Mouse (Mus musculus) adrenal gland, postnatal 10 days (tissue): ENCODE measurements around the gene Gm6358. TPM values are rescaled to one million over a fixed set of nuclear protein-coding genes. Genes with fewer than 3 reads are reported as not detected.
"Not testable (repeated sequence)": the region's sequence is repeated elsewhere in the genome, so short reads cannot be mapped to it uniquely, and the experiment has no call there.

Experiments
- DNase-seq: peaks from one replicate; pipeline ENCODE4 v3.0.0; 2021; ENCODE audit warnings: mixed read lengths
- long read RNA-seq, 2 experiments: library from polyadenylated mRNA; stranded (forward); transcript quantifications; one replicate each; pipeline ENCODE4 v2.0.0; 2021
- total RNA-seq, 2 experiments: library from RNA; stranded (reverse); gene quantifications; 2 replicates each; pipeline ENCODE4 v1.2.3; 2021

Gm6358 gene
- not detected for total RNA-seq
- long read RNA-seq, experiment 1: 0 reads
- long read RNA-seq, experiment 2: 0 reads

DNA sequence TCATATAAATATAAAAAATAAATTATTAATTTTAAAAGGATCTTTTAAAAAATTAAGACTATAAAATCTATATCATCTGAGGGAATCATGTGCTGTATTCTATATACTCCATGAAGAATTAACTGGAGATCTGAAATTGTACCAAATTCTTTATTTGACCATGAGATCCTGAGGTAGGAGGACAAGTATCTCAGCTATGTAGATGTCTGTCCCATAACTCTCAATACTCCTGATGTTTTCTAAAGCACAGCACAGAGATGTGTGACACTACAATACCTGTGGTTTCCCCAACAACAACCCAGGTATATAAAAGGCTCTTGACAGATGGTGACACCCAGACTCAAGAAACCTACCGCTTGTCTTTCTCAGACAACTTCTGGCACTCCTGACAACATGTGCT, at the start of gene Gm6358:
Gene Gm6358, plus strand, starts transcription at position 301 of the 400 bp plus-strand sequence.
- DNase-seq: no peak

DNA sequence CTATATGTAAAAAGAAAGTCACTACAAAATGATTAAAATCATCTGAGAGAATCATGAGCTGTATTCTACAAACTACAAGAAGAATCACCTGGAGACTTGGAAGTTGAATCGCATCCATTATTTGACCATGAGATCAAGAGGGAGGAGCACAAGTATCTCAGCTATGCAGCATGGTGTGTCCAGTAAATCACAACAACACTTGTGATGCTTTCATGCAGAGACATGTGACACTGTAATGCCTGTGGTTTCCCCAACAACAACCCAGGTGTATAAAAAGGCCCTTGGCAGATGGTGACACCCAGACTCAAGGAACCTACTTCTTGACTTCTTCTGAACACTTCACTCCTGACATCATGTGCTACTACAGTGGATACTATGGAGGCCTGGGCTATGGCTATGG, 10.1 kb downstream of the Gm6358 start, which contains the start of gene Gm10061:
Gene Gm10061, plus strand, starts transcription at position 301 of the 400 bp plus-strand sequence.
- no peak for DNase-seq

DNA sequence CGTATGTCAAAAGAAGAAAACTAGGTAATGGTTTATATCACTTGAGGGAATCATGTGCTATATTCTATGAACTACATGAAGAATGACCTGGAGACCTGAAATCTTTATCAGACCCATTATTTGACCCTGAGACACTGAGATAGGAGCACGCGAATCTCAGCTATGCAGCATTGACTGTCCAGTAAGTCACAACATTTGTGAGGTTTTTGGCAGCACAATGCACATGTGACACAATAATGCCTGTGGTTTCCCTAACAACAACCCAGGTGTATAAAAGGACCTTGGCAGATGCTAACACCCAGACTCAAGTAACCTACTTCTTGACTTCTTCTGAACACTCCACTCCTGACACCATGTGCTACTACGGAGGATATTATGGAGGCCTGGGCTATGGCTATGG, 17.0 kb downstream of the Gm6358 start, which contains the start of gene Gm9789:
Gene Gm9789, plus strand, starts transcription at position 301 of the 400 bp plus-strand sequence.
- DNase-seq: no peak

DNA sequence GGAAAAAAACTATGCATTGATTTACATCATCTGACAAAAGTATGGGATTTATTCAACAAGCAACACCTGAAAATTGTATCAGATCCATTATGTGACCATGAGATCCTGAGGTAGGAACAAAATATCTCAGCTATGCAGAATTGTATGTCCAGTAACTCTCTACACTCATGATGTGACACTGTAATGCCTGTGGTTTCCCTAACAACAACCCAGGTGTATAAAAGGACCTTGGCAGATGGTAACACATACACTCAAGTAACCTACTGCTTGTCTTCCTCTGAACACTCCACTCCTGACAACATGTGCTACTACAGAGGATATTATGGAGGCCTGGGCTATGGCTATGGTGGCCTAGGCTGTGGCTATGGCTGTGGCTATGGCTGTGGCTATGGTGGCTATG, 28.5 kb downstream of the Gm6358 start, which contains the start of gene Gm7735:
Gene Gm7735, plus strand, starts transcription at position 301 of the 400 bp plus-strand sequence.
- not testable (repeated sequence) for DNase-seq

DNA sequence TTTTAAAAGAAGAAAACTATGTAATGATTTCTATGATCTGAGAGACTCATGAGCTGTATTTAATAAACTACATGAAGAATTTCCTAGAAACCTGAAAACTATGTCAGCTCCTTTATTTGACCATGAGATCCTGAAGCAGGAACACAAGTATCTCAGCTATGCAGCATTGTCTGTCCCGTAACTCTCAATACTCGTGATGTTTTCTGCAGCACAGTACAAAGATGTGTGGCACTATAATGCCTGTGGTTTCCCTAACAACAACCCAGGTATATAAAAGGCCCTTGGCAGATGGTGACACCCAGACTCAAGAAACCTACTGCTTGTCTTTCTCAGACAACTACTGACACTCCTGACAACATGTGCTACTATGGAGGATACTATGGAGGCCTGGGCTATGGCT, 33.8 kb downstream of the Gm6358 start, which contains the start of gene 1110057P08Rik:
Gene 1110057P08Rik, plus strand, starts transcription at position 301 of the 400 bp plus-strand sequence.
- DNase-seq: no peak

DNA sequence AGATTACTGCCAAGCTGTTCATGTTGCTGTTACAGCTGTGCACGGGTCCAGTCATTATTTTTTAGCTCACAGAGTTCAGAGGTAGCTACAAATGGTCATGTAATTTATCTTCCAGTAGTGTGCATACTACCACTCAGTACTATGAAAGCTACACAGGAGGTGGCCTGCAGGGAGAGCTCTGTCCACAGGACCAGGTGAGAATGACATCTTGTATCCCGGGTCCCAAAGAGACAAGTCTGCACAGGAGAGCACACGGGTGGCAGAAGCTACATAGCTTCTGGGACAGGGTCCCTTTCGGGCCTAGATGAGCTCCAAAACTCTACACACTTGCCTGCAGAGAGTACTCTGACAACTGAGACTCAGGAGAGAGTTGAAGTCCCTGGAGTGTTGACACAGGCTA, 48.0 kb downstream of the Gm6358 start:
- DNase-seq: no peak

Other genes starting within 250 kb of the Gm6358 start
- gene Krtap19-5, start 244.4 kb upstream of the Gm6358 start, total RNA-seq: not detected
- not detected for gene Krtap19-9b, start 208.6 kb upstream of the Gm6358 start, total RNA-seq
- not detected for gene Krtap16-3, start 178.0 kb upstream of the Gm6358 start, total RNA-seq
- not detected for gene Krtap22-2, start 130.1 kb upstream of the Gm6358 start, total RNA-seq
- gene Gm10229, start 125.6 kb upstream of the Gm6358 start, total RNA-seq: not detected
- not detected for gene Krtap6-1, start 109.2 kb upstream of the Gm6358 start, total RNA-seq
- gene Gm10228, start 99.4 kb upstream of the Gm6358 start, total RNA-seq: not detected
- not detected for gene Krtap6-5, start 93.0 kb upstream of the Gm6358 start, total RNA-seq
- gene 1110025L11Rik, start 76.8 kb upstream of the Gm6358 start, total RNA-seq: not detected
- gene Krtap6-3, start 56.8 kb upstream of the Gm6358 start, total RNA-seq: not detected
- not detected for gene Gm10061, start 10.2 kb downstream of the Gm6358 start, total RNA-seq
- gene Gm9789, start 17.1 kb downstream of the Gm6358 start, total RNA-seq: not detected
- gene Gm7735, start 28.6 kb downstream of the Gm6358 start, total RNA-seq: not detected
- not detected for gene 1110057P08Rik, start 33.9 kb downstream of the Gm6358 start, total RNA-seq
- not detected for gene Krtap20-2, start 65.0 kb downstream of the Gm6358 start, total RNA-seq